Mouse (Mus musculus) embryonic facial prominence, embryonic 14.5 days (tissue): Measurements from ENCODE around the gene Pidd1. TPM values are rescaled to one million over a fixed set of nuclear protein-coding genes. Genes with fewer than 3 reads are reported as not detected.

Source experiments
- ATAC-seq: fragments of 200-750 bp; cut with Nextera tagmentation; 2 replicates; pipeline ENCODE4 v1.8.0; 2017; ENCODE audit warnings: low read depth, moderate number of reproducible peaks, moderate TSS enrichment
- DNase-seq: peaks from one replicate; pipeline ENCODE4 v3.0.0-alpha.2; 2015; ENCODE audit warnings: low spot score
- H3K27ac ChIP-seq: fragments of 300-500 bp; sonication (generic); replicated peaks from 2 replicates; pipeline ENCODE4 v1.5.1; 2014; ENCODE audit warnings: low read depth, mild to moderate bottlenecking, low read length, moderate library complexity
- H3K27me3 ChIP-seq: fragments of 300-500 bp; sonication (generic); replicated peaks from 2 replicates; pipeline ENCODE4 v1.6.1; 2014; ENCODE audit warnings: low read length; ENCODE audit not compliant: control insufficient read depth, insufficient read depth
- H3K36me3 ChIP-seq: fragments of 300-500 bp; sonication (generic); 2 replicates; pipeline ENCODE4 v1.6.1; 2014; ENCODE audit warnings: low read length, mixed read lengths; ENCODE audit not compliant: control insufficient read depth, insufficient read depth
- H3K4me1 ChIP-seq: fragments of 300-500 bp; sonication (generic); 2 replicates; pipeline ENCODE4 v1.6.1; 2014; ENCODE audit warnings: antibody characterized with exemption, low read length; ENCODE audit not compliant: control insufficient read depth, insufficient read depth
- H3K4me2 ChIP-seq: fragments of 300-500 bp; sonication (generic); 2 replicates; pipeline ENCODE4 v1.6.1; 2014; ENCODE audit warnings: low read depth, mild to moderate bottlenecking, low read length, moderate library complexity, mixed read lengths
- H3K4me3 ChIP-seq: fragments of 300-500 bp; sonication (generic); 2 replicates; pipeline ENCODE4 v1.5.1; 2014; ENCODE audit warnings: low read depth, mild to moderate bottlenecking, low read length
- H3K9ac ChIP-seq: fragments of 300-500 bp; sonication (generic); 2 replicates; pipeline ENCODE4 v1.6.1; 2014; ENCODE audit warnings: low read depth, mild to moderate bottlenecking, low read length, moderate library complexity, mixed read lengths
- H3K9me3 ChIP-seq: fragments of 300-500 bp; sonication (generic); 2 replicates; pipeline ENCODE4 v1.6.1; 2016; ENCODE audit warnings: low read length; ENCODE audit not compliant: control insufficient read depth
- WGBS: fragments of 180-500 bp; shearing (Covaris S2); extraction: QIAGEN DNeasy Blood & Tissue Kit; methylation state at CpG from one replicate; pipeline ENCODE4 v1.1.7; 2014; 5-methylcytosine and 5-hydroxymethylcytosine counted together
- polyA plus RNA-seq: library from polyadenylated mRNA; unstranded; fragments of >200 nt; fragmentation: Nextera tagmentation; extraction: Ambion mirVana; gene quantifications from 2 replicates; pipeline ENCODE4 v1.2.1, GENCODE M21; 2014

The Pidd1 gene
- polyA plus RNA-seq, 1 experiment from 2014 or later: 7.4 TPM

DNA sequence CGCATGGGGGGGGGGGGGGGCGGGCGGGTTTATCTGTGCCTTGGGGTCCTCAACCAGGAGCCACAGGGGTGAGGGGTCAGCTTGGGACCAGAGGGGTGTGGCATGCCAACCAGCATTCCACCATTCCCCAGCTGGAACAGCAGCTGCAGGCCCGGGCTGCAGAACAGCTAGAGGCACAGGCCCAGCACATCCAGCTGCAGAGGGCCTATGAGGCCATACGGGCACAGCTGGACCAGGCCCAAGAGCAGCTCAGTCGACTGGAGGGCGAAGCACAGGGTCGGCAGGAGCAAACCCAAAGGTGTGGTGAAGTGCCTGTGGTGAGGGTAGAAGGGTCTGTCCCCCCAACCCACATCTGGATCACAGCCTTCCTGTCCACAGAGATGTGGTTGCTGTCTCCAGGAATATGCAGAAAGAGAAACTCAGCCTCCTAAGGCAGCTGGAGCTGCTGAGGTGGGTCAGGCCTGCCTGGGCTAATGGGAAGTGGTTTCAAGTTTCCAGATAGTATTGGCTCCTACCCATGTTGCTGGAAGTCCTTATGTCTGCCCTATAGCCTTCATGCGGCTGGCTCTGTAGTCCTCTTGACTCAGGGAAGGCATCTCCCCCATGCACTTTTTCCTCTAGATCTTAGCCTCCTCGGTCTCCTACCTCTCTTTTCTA is 21.7 kb upstream of the Pidd1 start:
- H3K4me1 ChIP-seq: peaks cover 47% of the 10 kb centered on the region
- H3K36me3 ChIP-seq: peaks cover 12% of the 10 kb centered on the region
- peak overlapping the region; percentile 51 for H3K4me2 ChIP-seq
- H3K9me3 ChIP-seq: no peaks in the 10 kb centered on the region
- ATAC-seq (no peak), DNase-seq (no peak)
- H3K27me3 ChIP-seq: peaks cover 56% of the 10 kb centered on the region
- H3K9ac ChIP-seq: 0 out of 2 replicates have a peak overlapping the region, but pooled peaks have one; percentile 27
- WGBS: 39% methylated on average over 7 of the region's 10 CpGs
- H3K27ac ChIP-seq: no peak overlapping the region
- H3K4me3 ChIP-seq: peak overlapping the region; percentile 25; the same call in 1 of the 2 replicates

- Histone ChIP-seq H3K27me3 (peaks cover 63% of the 10 kb centered on the region), H3K4me1 (peaks cover 47% of the 10 kb centered on the region), H3K9me3 (no peaks in the 10 kb centered on the region), H3K9ac (peak overlapping the region; percentile 27; the same call in 1 of the 2 replicates), H3K36me3 (0 out of 2 replicates have a peak, but pooled peaks cover 5% of the 10 kb centered on the region), H3K4me2 (peak overlapping the region; percentile 51), H3K27ac (no peak overlapping the region), H3K4me3 (peak overlapping the region; percentile 25)
- ATAC-seq: no peak
- WGBS: 8% methylated on average over 32 of the region's 38 CpGs
- no peak for DNase-seq
Measured at GRCm38 (mm10) chr7:141464603-141465201, 20.9 kb upstream of the Pidd1 start.

GRCm38 (mm10) chr7:141463824-141464602 is 20.2 kb upstream of the Pidd1 start:
- 26% methylated on average over 12 of the region's 12 CpGs for WGBS
- peak overlapping the region; percentile 25 for H3K4me3 ChIP-seq
- H3K27me3 ChIP-seq: peaks cover 69% of the 10 kb centered on the region
- no peak for ATAC-seq
- no peak for DNase-seq
- H3K9me3 ChIP-seq: no peaks in the 10 kb centered on the region
- H3K36me3 ChIP-seq: no peaks in the 10 kb centered on the region
- H3K4me2 ChIP-seq: peak overlapping the region; percentile 51
- H3K27ac ChIP-seq: no peak overlapping the region
- peak overlapping the region; percentile 27; the same call in 1 of the 2 replicates for H3K9ac ChIP-seq
- peaks cover 40% of the 10 kb centered on the region for H3K4me1 ChIP-seq

GRCm38 (mm10) chr7:141462333-141462821 is 18.6 kb upstream of the Pidd1 start:
- peaks cover 31% of the 10 kb centered on the region for H3K4me1 ChIP-seq

DNA sequence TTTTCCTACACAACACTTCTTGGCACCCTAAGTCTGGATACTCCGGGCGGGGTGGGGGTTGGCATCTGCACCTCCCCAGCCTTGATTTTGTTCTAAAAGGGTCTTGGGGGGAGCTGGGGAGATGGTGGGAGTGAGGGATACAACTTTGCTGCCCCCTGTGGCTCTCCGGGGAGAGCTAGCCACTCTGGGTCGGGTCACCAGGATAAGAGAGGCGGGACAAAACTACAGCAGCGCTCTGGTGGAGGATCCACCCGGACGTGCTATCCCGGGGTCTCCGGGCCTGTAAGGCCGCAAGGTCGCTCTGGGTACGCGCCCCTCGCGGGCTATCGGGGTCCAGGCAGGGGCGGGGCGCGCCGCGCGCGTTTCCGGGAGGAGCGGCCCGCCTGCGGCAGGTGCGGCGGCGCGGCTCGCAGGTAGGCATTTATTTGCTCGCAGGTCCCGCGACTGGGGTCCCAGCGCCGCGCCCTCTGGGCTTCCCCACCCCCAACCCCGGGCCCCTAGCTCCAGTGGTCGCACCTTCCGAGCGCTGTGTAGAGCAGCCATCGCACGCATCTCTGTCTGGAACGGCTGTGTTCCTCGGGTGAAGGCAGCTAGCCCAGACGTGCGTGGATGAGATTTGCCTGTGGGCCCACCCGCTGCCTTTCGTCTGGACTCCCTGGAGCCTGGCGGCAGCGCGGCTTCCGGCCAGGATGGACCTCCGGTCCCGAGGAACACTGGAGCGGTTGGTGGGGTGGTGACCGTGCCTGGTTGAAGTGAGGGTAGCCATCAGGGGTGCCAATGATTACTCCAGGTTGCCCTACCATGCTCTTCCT is 17.9 kb upstream of the Pidd1 start:
- no peak for ATAC-seq
- Histone ChIP-seq H3K4me3 (peak overlapping the region; percentile 38), H3K9me3 (no peaks in the 10 kb centered on the region), H3K27ac (no peak overlapping the region), H3K36me3 (no peaks in the 10 kb centered on the region), H3K4me1 (peaks cover 26% of the 10 kb centered on the region), H3K9ac (peak overlapping the region; percentile 54), H3K4me2 (peak overlapping the region; percentile 70), H3K27me3 (peaks cover 69% of the 10 kb centered on the region)
- WGBS: 4% methylated on average over 27 of the region's 59 CpGs
- no peak for DNase-seq

More at GRCm38 (mm10) chr7:141462333-141462821, 18.6 kb upstream of the Pidd1 start:
- WGBS: 4% methylated on average over 5 of the region's 5 CpGs
- DNase-seq (no peak), ATAC-seq (no peak)
- Histone ChIP-seq H3K27ac (no peak overlapping the region), H3K4me2 (peak overlapping the region; percentile 70), H3K27me3 (peaks cover 69% of the 10 kb centered on the region), H3K36me3 (no peaks in the 10 kb centered on the region), H3K9ac (peak overlapping the region; percentile 54; the same call in 1 of the 2 replicates), H3K4me3 (peak overlapping the region; percentile 38), H3K9me3 (no peaks in the 10 kb centered on the region)

DNA sequence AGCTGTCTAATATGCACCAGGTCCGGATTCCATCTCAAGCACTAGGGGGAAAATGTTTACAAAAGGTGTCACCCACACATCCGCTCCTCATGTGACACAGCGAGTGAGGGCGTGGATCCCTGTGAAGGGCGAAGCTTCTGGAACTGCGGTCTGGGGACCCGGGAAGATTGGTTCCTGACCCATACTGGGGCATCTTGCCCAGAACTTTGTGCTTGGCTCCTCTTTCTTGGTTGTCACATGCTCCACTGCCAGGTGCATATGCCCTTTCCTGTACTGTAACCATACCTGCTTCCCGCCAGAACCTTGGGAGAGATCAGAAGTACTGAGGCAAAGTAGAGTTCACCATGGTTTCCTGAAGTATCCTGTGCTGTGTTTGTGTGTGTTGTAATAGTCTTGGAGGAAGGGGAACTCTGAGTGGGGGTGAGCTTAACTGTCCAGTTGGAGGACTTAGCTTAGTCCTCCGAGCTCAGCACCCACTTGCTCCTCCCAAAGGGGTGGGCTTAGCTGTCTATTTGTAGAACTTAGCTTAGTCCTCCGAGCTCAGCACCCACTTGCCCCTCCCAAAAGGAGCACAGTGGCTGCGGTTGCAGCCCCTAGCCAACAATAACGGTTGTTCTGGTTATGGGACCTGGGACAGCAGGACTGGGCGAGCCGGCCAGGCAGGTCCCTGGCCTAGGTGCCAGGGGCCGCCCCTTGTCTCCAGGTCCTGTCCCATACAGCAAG is 16.7 kb upstream of the Pidd1 start, which contains the start of gene Cracr2b:
TSS of gene Cracr2b (plus strand) at position 704 of the 723 bp plus-strand sequence.
- H3K4me1 ChIP-seq: peaks cover 21% of the 10 kb centered on the region
- ATAC-seq: no peak
- H3K27ac ChIP-seq: no peak within 1 kb of the TSS
- peak within 1 kb of the TSS; percentile 54 for H3K9ac ChIP-seq
- H3K4me2 ChIP-seq: peak within 1 kb of the TSS; percentile 70
- no peak for DNase-seq
- H3K36me3 ChIP-seq: no peaks in the 10 kb centered on the region
- 73% methylated on average over 15 of the region's 15 CpGs for whole genome bisulfite sequencing
- peak within 1 kb of the TSS; percentile 38 for H3K4me3 ChIP-seq
- no peaks in the 10 kb centered on the region for H3K9me3 ChIP-seq
- peaks cover 63% of the 10 kb centered on the region for H3K27me3 ChIP-seq

- Histone ChIP-seq H3K27ac (no peak overlapping the region), H3K9ac (no peak overlapping the region), H3K27me3 (peaks cover 57% of the 10 kb centered on the region), H3K4me1 (peaks cover 16% of the 10 kb centered on the region), H3K36me3 (no peaks in the 10 kb centered on the region), H3K4me3 (no peak overlapping the region), H3K4me2 (no peak overlapping the region), H3K9me3 (no peaks in the 10 kb centered on the region)
- WGBS: 64% methylated on average over 5 of the region's 5 CpGs
- no peak for ATAC-seq
- DNase-seq: no peak
Measured at GRCm38 (mm10) chr7:141460001-141460390, 16.2 kb upstream of the Pidd1 start.
